Mouse (Mus musculus) embryonic fibroblast, embryonic 13.5 days (primary cell): ENCODE measurements around the gene Kcnj8. TPM values are rescaled to one million over a fixed set of nuclear protein-coding genes. Genes with fewer than 3 reads are reported as not detected.

Source experiments
- H3K27ac ChIP-seq: 2 replicates; pipeline ENCODE4 v1.5.1; 2012; ENCODE audit warnings: low read length, control low read depth, inconsistent platforms; ENCODE audit not compliant: insufficient read depth
- H3K4me1 ChIP-seq: 2 replicates; pipeline ENCODE4 v1.6.1; 2011; ENCODE audit warnings: low read length; ENCODE audit not compliant: control insufficient read depth, insufficient read depth
- H3K4me3 ChIP-seq: 2 replicates; pipeline ENCODE4 v1.5.1; 2011; ENCODE audit warnings: mild to moderate bottlenecking, control low read depth, low read length; ENCODE audit not compliant: insufficient read depth
- CTCF ChIP-seq: IDR thresholded peaks from 2 replicates; pipeline ENCODE4 v1.5.1; 2011; ENCODE audit warnings: mild to moderate bottlenecking, control low read depth, low read length, moderate library complexity, borderline replicate concordance; ENCODE audit not compliant: insufficient read depth
- POLR2A ChIP-seq: IDR thresholded peaks from 2 replicates; pipeline ENCODE4 v1.6.1; 2011; ENCODE audit warnings: low read depth, mild to moderate bottlenecking, control low read depth, low read length, moderate library complexity
- polyA plus RNA-seq: library from polyadenylated mRNA; stranded (reverse); fragments of >200 nt; gene quantifications from 2 replicates; pipeline ENCODE4 v1.2.4, GENCODE M21; 2011; ENCODE audit warnings: low read depth; ENCODE audit not compliant: missing spikeins, insufficient read length

The Kcnj8 gene
- polyA plus RNA-seq, 1 experiment, result 1.7 TPM

GRCm38 (mm10) chr6:142551482-142551881 is 19.9 kb downstream of the Kcnj8 start:
- Histone ChIP-seq H3K4me3 (no peak overlapping the region), H3K4me1 (no peaks in the 10 kb centered on the region; the same call in 1 of the 2 replicates), H3K27ac (no peak overlapping the region)
- no peak for TF ChIP-seq POLR2A

- TF ChIP-seq CTCF (no peak), POLR2A (no peak)
- Histone ChIP-seq H3K4me1 (no peaks in the 10 kb centered on the region; the same call in 1 of the 2 replicates), H3K4me3 (no peak overlapping the region), H3K27ac (no peak overlapping the region)
These were observed 20.5 kb downstream of the Kcnj8 start for GRCm38 (mm10) chr6:142550871-142551270.

- Histone ChIP-seq H3K27ac (no peak overlapping the region), H3K4me1 (no peaks in the 10 kb centered on the region; the same call in none of the 2 replicates)
- no peak for TF ChIP-seq CTCF
- no peak for TF ChIP-seq POLR2A
These were observed 23.0 kb downstream of the Kcnj8 start for GRCm38 (mm10) chr6:142548377-142548776.

GRCm38 (mm10) chr6:142545132-142545531 is 26.3 kb downstream of the Kcnj8 start:
- H3K4me3 ChIP-seq, result no peak overlapping the region
- H3K27ac ChIP-seq, result no peak overlapping the region
- no peaks in the 10 kb centered on the region; the same call in none of the 2 replicates for H3K4me1 ChIP-seq
- no peak for TF ChIP-seq CTCF
- TF ChIP-seq POLR2A, result no peak

More at GRCm38 (mm10) chr6:142548377-142548776, 23.0 kb downstream of the Kcnj8 start:
- no peak overlapping the region for H3K4me3 ChIP-seq

GRCm38 (mm10) chr6:142543648-142544047 is 27.8 kb downstream of the Kcnj8 start:
- no peaks in the 10 kb centered on the region; the same call in none of the 2 replicates for H3K4me1 ChIP-seq
- H3K4me3 ChIP-seq, result no peak overlapping the region
- H3K27ac ChIP-seq, result no peak overlapping the region
- no peak for TF ChIP-seq POLR2A
- no peak for TF ChIP-seq CTCF

- H3K27ac ChIP-seq, result no peak overlapping the region
- no peaks in the 10 kb centered on the region; the same call in 1 of the 2 replicates for H3K4me1 ChIP-seq
- TF ChIP-seq CTCF (no peak), POLR2A (no peak)
- H3K4me3 ChIP-seq, result no peak overlapping the region
These were observed 28.6 kb downstream of the Kcnj8 start for GRCm38 (mm10) chr6:142542800-142543175.

- H3K27ac ChIP-seq, result no peak overlapping the region
- H3K4me3 ChIP-seq, result no peak overlapping the region
- TF ChIP-seq POLR2A (no peak), CTCF (no peak)
- H3K4me1 ChIP-seq, result no peaks in the 10 kb centered on the region; the same call in 1 of the 2 replicates
These were observed 29.2 kb downstream of the Kcnj8 start for GRCm38 (mm10) chr6:142542082-142542799.

GRCm38 (mm10) chr6:142540561-142541160 is 30.8 kb downstream of the Kcnj8 start:
- TF ChIP-seq POLR2A (no peak), CTCF (no peak)
- H3K4me3 ChIP-seq, result no peak overlapping the region
- no peaks in the 10 kb centered on the region; the same call in 1 of the 2 replicates for H3K4me1 ChIP-seq
- no peak overlapping the region for H3K27ac ChIP-seq

GRCm38 (mm10) chr6:142540131-142540530 is 31.3 kb downstream of the Kcnj8 start:
- TF ChIP-seq CTCF (no peak), POLR2A (no peak)
- H3K4me1 ChIP-seq, result no peaks in the 10 kb centered on the region; the same call in 1 of the 2 replicates
- no peak overlapping the region for H3K4me3 ChIP-seq
- H3K27ac ChIP-seq, result no peak overlapping the region

- TF ChIP-seq POLR2A, result no peak
- TF ChIP-seq CTCF, result no peak
- H3K4me1 ChIP-seq, result no peaks in the 10 kb centered on the region
- H3K27ac ChIP-seq, result no peak overlapping the region
- H3K4me3 ChIP-seq, result no peak overlapping the region
These were observed 32.9 kb downstream of the Kcnj8 start for GRCm38 (mm10) chr6:142538503-142538902.
